Mouse (Mus musculus) heart, embryonic 10.5 days (tissue): Measurements from ENCODE around the gene Tjp2. TPM values are rescaled to one million over a fixed set of nuclear protein-coding genes. Genes with fewer than 3 reads are reported as not detected.

Source experiments
- DNase-seq: peaks from one replicate; pipeline ENCODE4 v3.0.0-alpha.2; 2017; ENCODE audit warnings: low spot score
- H3K27ac ChIP-seq: fragments of 300-500 bp; sonication (generic); 2 replicates; pipeline ENCODE4 v1.5.1; 2016; ENCODE audit warnings: mild to moderate bottlenecking
- H3K27me3 ChIP-seq: fragments of 300-500 bp; sonication (generic); 2 replicates; pipeline ENCODE4 v1.6.1; 2016; ENCODE audit warnings: mild to moderate bottlenecking; ENCODE audit not compliant: poor library complexity, insufficient read depth, severe bottlenecking
- H3K36me3 ChIP-seq: fragments of 300-500 bp; sonication (generic); 2 replicates; pipeline ENCODE4 v1.6.1; 2016; ENCODE audit warnings: mild to moderate bottlenecking, moderate library complexity
- H3K4me1 ChIP-seq: fragments of 300-500 bp; sonication (generic); 2 replicates; pipeline ENCODE4 v1.6.1; 2016; ENCODE audit warnings: mild to moderate bottlenecking
- H3K4me3 ChIP-seq: fragments of 300-500 bp; sonication (generic); 2 replicates; pipeline ENCODE4 v1.5.1; 2016; ENCODE audit warnings: mild to moderate bottlenecking, moderate library complexity
- H3K9me3 ChIP-seq: fragments of 300-500 bp; sonication (generic); 2 replicates; pipeline ENCODE4 v1.6.1; 2016; ENCODE audit warnings: mild to moderate bottlenecking, moderate library complexity
- WGBS: fragments of 180-500 bp; shearing (Covaris S2); methylation state at CpG from one replicate; pipeline ENCODE4 v1.1.7; 2016; 5-methylcytosine and 5-hydroxymethylcytosine counted together
- polyA plus RNA-seq: library from polyadenylated mRNA; unstranded; fragments of >200 nt; fragmentation: Nextera tagmentation; extraction: Ambion mirVana; gene quantifications from 2 replicates; pipeline ENCODE4 v1.2.1, GENCODE M21; 2016

The Tjp2 gene
- polyA plus RNA-seq, 1 experiment from 2014 or later, result 31.2 TPM

GRCm38 (mm10) chr19:24166516-24167091 lies 58.2 kb downstream of the Tjp2 start:
- no peak for DNase-seq
- WGBS, result 9% methylated on average over 17 of the region's 17 CpGs
- Histone ChIP-seq H3K27ac (peak overlapping the region; percentile 78), H3K9me3 (no peaks in the 10 kb centered on the region), H3K36me3 (no peaks in the 10 kb centered on the region), H3K4me3 (peak overlapping the region; percentile 47), H3K4me1 (peaks cover 54% of the 10 kb centered on the region), H3K27me3 (no peaks in the 10 kb centered on the region)

DNA sequence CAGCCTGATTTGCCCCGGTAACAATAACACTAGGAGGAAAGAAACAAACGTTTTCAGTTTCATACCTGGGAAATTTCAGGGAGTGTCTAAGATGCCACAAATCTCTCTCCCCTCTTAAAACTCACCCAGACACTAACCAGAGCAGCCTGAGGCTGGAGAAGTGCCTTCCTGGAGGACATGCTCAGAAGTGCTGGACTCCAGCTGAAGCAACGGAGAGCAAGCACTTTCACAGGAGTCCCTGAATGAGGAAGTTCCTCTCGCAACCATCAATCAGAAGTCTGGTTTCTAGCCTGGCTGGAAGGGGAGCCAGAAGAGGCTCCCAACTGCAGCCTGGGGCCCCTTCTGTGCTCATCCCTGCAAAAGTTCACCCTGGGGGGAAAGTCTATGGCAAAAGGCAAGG lies 60.9 kb downstream of the Tjp2 start:
- Histone ChIP-seq H3K27ac (peak overlapping the region; percentile 76), H3K27me3 (no peaks in the 10 kb centered on the region), H3K4me1 (peaks cover 61% of the 10 kb centered on the region), H3K9me3 (no peaks in the 10 kb centered on the region), H3K4me3 (peak overlapping the region; percentile 22; the same call in 1 of the 2 replicates), H3K36me3 (no peaks in the 10 kb centered on the region)
- DNase-seq, result no peak
- 14% methylated on average over 4 of the region's 4 CpGs for WGBS

DNA sequence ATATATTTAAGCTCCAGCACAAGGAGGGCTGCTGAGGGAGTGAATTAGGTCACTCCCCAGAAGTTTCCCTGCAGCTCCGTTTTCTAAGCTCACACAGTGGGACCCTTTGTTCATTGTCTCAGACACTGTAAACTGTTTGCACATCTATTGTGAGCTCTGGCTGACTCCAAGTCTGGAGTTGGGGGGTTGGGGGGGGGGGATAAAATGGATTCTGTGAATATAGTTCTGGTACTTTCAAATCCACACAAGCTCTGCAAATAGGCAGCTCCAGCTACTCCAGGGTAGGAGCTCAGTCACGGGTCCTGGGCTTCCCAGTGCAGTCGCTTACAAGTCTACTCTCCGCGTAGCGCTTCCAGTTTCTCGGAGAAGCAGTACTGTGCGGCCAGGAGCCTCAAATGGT lies 64.4 kb downstream of the Tjp2 start:
- Histone ChIP-seq H3K4me1 (peaks cover 35% of the 10 kb centered on the region), H3K27me3 (no peaks in the 10 kb centered on the region), H3K27ac (no peak overlapping the region), H3K4me3 (no peak overlapping the region), H3K9me3 (no peaks in the 10 kb centered on the region), H3K36me3 (no peaks in the 10 kb centered on the region)
- DNase-seq, result no peak
- 60% methylated on average over 8 of the region's 8 CpGs for WGBS

DNA sequence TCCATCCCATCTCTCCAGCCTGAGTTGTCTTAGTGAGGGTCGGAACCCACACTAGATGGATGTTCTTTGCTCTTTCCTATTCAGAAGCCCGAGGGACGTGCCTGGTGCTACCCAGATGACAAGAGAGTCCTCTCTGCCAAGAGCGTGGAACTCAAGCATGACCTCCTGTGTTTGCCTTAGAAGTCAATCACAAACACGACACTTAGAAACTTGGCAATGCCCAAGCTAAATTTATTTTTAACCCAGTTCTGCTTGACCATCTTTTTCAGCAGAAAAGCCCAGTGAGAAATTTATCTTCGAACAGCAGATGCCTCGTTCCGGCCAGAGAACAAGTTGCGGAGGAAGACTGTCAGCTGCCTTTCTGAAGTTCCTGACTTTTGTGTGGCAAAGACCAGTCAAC lies 65.1 kb downstream of the Tjp2 start:
- Histone ChIP-seq H3K27ac (no peak overlapping the region), H3K36me3 (no peaks in the 10 kb centered on the region), H3K27me3 (no peaks in the 10 kb centered on the region), H3K9me3 (no peaks in the 10 kb centered on the region), H3K4me3 (no peak overlapping the region), H3K4me1 (peaks cover 33% of the 10 kb centered on the region)
- no peak for DNase-seq
- 51% methylated on average over 9 of the region's 9 CpGs for WGBS

- Histone ChIP-seq H3K9me3 (no peaks in the 10 kb centered on the region), H3K4me3 (no peak overlapping the region), H3K4me1 (peaks cover 30% of the 10 kb centered on the region), H3K27ac (no peak overlapping the region), H3K27me3 (no peaks in the 10 kb centered on the region), H3K36me3 (no peaks in the 10 kb centered on the region)
- WGBS, result 55% methylated on average over 9 of the region's 9 CpGs
- DNase-seq, result no peak
Observed at GRCm38 (mm10) chr19:24159334-24159733, 65.5 kb downstream of the Tjp2 start.

- Histone ChIP-seq H3K4me3 (no peak overlapping the region), H3K27ac (no peak overlapping the region), H3K36me3 (no peaks in the 10 kb centered on the region), H3K9me3 (no peaks in the 10 kb centered on the region), H3K27me3 (no peaks in the 10 kb centered on the region), H3K4me1 (peaks cover 24% of the 10 kb centered on the region)
- DNase-seq, result no peak
- 77% methylated on average over 6 of the region's 6 CpGs for WGBS
Observed at GRCm38 (mm10) chr19:24156067-24156455, 68.8 kb downstream of the Tjp2 start.

- H3K27me3 ChIP-seq, result no peaks in the 10 kb centered on the region
- H3K4me3 ChIP-seq, result no peak overlapping the region
- H3K9me3 ChIP-seq, result no peaks in the 10 kb centered on the region
- WGBS, result 76% methylated on average over 8 of the region's 8 CpGs
- no peaks in the 10 kb centered on the region for H3K36me3 ChIP-seq
- peaks cover 24% of the 10 kb centered on the region for H3K4me1 ChIP-seq
- DNase-seq, result no peak
- H3K27ac ChIP-seq, result no peak overlapping the region
Observed at GRCm38 (mm10) chr19:24155395-24156066, 69.3 kb downstream of the Tjp2 start.

- Histone ChIP-seq H3K27ac (no peak overlapping the region), H3K36me3 (peaks cover 3% of the 10 kb centered on the region; the same call in 1 of the 2 replicates), H3K27me3 (no peaks in the 10 kb centered on the region), H3K4me1 (peaks cover 10% of the 10 kb centered on the region; the same call in 1 of the 2 replicates), H3K9me3 (no peaks in the 10 kb centered on the region), H3K4me3 (no peak overlapping the region)
- WGBS, result 55% methylated on average over 9 of the region's 9 CpGs
- DNase-seq, result no peak
Observed at GRCm38 (mm10) chr19:24153266-24154023, 71.4 kb downstream of the Tjp2 start.

DNA sequence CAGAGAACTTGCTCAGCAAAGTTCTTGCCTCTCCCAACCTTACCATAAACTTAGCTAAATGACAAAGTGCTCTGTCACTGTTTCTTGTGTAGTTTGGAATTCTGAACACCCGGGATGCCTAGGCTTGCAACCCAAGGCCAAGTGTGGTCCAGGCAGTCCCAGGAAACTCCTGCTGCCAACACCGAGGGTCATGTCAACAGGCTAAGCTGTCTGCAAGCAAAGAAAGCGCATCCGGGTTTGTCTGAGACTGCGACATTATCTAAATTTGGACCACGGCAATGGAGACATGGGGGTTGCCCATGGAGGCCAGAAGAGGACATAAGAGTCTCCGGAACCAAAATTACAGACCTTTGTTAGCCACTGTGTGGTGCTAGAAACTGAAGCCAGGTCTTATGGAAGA lies 80.8 kb downstream of the Tjp2 start:
- 70% methylated on average over 7 of the region's 7 CpGs for WGBS
- 0 out of 2 replicates have a peak overlapping the region, but pooled peaks have one; percentile 13 for H3K27ac ChIP-seq
- DNase-seq, result no peak
- peaks cover 32% of the 10 kb centered on the region for H3K4me1 ChIP-seq
- H3K27me3 ChIP-seq, result no peaks in the 10 kb centered on the region
- peaks cover 30% of the 10 kb centered on the region for H3K36me3 ChIP-seq
- H3K4me3 ChIP-seq, result no peak overlapping the region
- H3K9me3 ChIP-seq, result no peaks in the 10 kb centered on the region

DNA sequence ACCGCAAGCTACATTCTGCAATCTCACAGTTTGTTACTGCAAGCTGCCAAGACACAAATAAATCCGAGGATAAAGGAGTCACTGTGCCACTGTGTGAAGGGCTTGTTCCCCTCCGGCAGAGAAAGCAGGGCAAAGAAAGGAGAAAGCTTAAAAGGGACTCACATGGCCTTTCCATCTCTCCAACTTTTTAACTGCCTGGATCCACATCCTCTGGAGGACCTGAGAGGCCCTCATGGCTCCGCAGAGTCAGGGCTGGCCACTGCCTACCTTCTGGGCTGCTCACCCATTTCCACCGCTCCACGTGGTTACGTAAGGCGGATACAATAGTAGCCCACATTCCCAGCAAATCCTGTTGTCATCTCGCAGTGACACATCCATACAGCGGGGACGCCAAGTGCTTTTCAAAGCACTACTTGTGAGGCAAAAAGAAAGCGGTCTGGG lies 82.2 kb downstream of the Tjp2 start:
- peaks cover 27% of the 10 kb centered on the region for H3K36me3 ChIP-seq
- no peak for DNase-seq
- no peak overlapping the region for H3K4me3 ChIP-seq
- 81% methylated on average over 12 of the region's 12 CpGs for WGBS
- H3K27ac ChIP-seq, result no peak overlapping the region
- H3K9me3 ChIP-seq, result no peaks in the 10 kb centered on the region
- H3K27me3 ChIP-seq, result no peaks in the 10 kb centered on the region
- peaks cover 32% of the 10 kb centered on the region for H3K4me1 ChIP-seq

DNA sequence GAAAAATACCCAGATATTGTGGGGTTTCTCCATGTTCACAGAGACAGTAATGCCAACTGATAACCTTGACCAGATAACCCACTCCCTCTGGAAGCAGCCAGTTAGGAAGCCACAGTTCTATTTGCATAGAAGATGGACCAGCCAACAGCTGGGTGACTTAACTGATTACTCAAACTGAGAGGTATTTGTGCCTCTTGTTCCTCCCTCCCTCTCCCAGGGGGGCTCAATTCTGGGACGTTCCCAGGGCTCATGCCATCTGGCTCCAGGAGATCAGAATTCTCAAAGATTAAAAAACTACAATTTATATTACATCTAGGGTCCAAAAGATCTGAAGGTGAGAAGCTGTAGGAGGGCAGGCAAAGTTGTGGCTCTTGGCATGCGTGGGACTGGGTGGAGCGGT lies 84.5 kb downstream of the Tjp2 start:
- Histone ChIP-seq H3K4me1 (peaks cover 39% of the 10 kb centered on the region), H3K9me3 (no peaks in the 10 kb centered on the region), H3K27me3 (no peaks in the 10 kb centered on the region), H3K27ac (no peak overlapping the region), H3K36me3 (peaks cover 22% of the 10 kb centered on the region), H3K4me3 (no peak overlapping the region)
- WGBS, result 68% methylated on average over 3 of the region's 3 CpGs
- DNase-seq, result no peak

- DNase-seq, result no peak
- Histone ChIP-seq H3K9me3 (no peaks in the 10 kb centered on the region), H3K36me3 (peaks cover 33% of the 10 kb centered on the region), H3K27me3 (no peaks in the 10 kb centered on the region), H3K27ac (no peak overlapping the region), H3K4me3 (no peak overlapping the region), H3K4me1 (peaks cover 30% of the 10 kb centered on the region)
- WGBS, result 71% methylated on average over 4 of the region's 4 CpGs
Observed at GRCm38 (mm10) chr19:24137392-24137791, 87.4 kb downstream of the Tjp2 start.

DNA sequence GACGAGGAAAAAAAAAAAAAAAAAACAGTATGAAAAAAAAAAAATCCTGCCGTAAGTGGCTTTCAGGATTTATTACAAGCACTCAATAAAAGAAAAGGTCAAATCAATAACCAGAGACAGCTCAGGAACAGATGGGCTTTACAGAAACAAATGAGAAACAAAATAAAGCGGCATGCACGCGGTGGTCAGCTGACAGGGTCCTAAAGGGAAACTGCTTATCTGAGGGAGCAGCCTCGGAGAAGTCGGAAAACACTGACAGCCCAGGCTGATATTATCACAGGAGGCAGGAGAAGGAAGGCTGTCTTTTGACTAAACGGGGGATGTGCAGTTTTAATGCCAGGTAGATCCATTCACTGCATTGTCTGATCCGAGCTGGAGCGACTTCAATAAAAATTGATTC lies 89.8 kb downstream of the Tjp2 start:
- H3K36me3 ChIP-seq, result peaks cover 57% of the 10 kb centered on the region
- H3K4me3 ChIP-seq, result peak overlapping the region; percentile 37
- peak overlapping the region; percentile 52; the same call in 1 of the 2 replicates for H3K27ac ChIP-seq
- H3K27me3 ChIP-seq, result no peaks in the 10 kb centered on the region
- peaks cover 14% of the 10 kb centered on the region for H3K4me1 ChIP-seq
- H3K9me3 ChIP-seq, result no peaks in the 10 kb centered on the region
- WGBS, result 33% methylated on average over 10 of the region's 10 CpGs
- no peak for DNase-seq
